Mouse (Mus musculus) heart, postnatal 4 days (tissue): Measurements from ENCODE around the gene Apbb1ip. TPM values are rescaled to one million over a fixed set of nuclear protein-coding genes. Genes with fewer than 3 reads are reported as not detected.

Experiments
- DNase-seq: peaks from one replicate; pipeline ENCODE4 v3.0.0; 2021
- total RNA-seq, 2 experiments: library from RNA; stranded (reverse); gene quantifications; 2 replicates each; pipeline ENCODE4 v1.2.3; 2021

The Apbb1ip gene
- total RNA-seq, 2 experiments from 2014 or later = 2.7 to 2.8 TPM

GRCm38 (mm10) chr2:22775681-22776080 lies 1.8 kb downstream of the Apbb1ip start:
- no peak for DNase-seq

GRCm38 (mm10) chr2:22776568-22777230 lies 2.8 kb downstream of the Apbb1ip start:
- no peak for DNase-seq

GRCm38 (mm10) chr2:22777757-22778156 lies 3.9 kb downstream of the Apbb1ip start:
- DNase-seq = no peak

- no peak for DNase-seq
Measured at GRCm38 (mm10) chr2:22780884-22781283, 7.0 kb downstream of the Apbb1ip start.

- DNase-seq = no peak
Measured at GRCm38 (mm10) chr2:22781387-22782009, 7.6 kb downstream of the Apbb1ip start.

GRCm38 (mm10) chr2:22782057-22782456 lies 8.2 kb downstream of the Apbb1ip start:
- no peak for DNase-seq

- no peak for DNase-seq
Measured at GRCm38 (mm10) chr2:22783137-22783638, 9.3 kb downstream of the Apbb1ip start.

- no peak for DNase-seq
Measured at GRCm38 (mm10) chr2:22784186-22784585, 10.3 kb downstream of the Apbb1ip start.

- no peak for DNase-seq
Measured at GRCm38 (mm10) chr2:22784771-22785170, 10.9 kb downstream of the Apbb1ip start.

- no peak for DNase-seq
Measured at GRCm38 (mm10) chr2:22788658-22789057, 14.8 kb downstream of the Apbb1ip start.

GRCm38 (mm10) chr2:22789576-22789975 lies 15.7 kb downstream of the Apbb1ip start:
- DNase-seq = no peak

GRCm38 (mm10) chr2:22790435-22790834 lies 16.5 kb downstream of the Apbb1ip start:
- no peak for DNase-seq

- no peak for DNase-seq
Measured at GRCm38 (mm10) chr2:22795087-22795486, 21.2 kb downstream of the Apbb1ip start.

- no peak for DNase-seq
Measured at GRCm38 (mm10) chr2:22796487-22796886, 22.6 kb downstream of the Apbb1ip start.

GRCm38 (mm10) chr2:22799430-22800041 lies 25.6 kb downstream of the Apbb1ip start:
- DNase-seq = no peak

- DNase-seq = no peak
Measured at GRCm38 (mm10) chr2:22805589-22805988, 31.7 kb downstream of the Apbb1ip start.

- DNase-seq = no peak
Measured at GRCm38 (mm10) chr2:22806576-22806975, 32.7 kb downstream of the Apbb1ip start.

GRCm38 (mm10) chr2:22807312-22807711 lies 33.4 kb downstream of the Apbb1ip start:
- DNase-seq = no peak

GRCm38 (mm10) chr2:22810851-22811250 lies 37.0 kb downstream of the Apbb1ip start:
- DNase-seq = no peak

- no peak for DNase-seq
Measured at GRCm38 (mm10) chr2:22811466-22811865, 37.6 kb downstream of the Apbb1ip start.

- DNase-seq = no peak
Measured at GRCm38 (mm10) chr2:22813921-22814320, 40.0 kb downstream of the Apbb1ip start.

- DNase-seq = no peak
Measured at GRCm38 (mm10) chr2:22815674-22816073, 41.8 kb downstream of the Apbb1ip start.

- DNase-seq = no peak
Measured at GRCm38 (mm10) chr2:22816231-22816630, 42.3 kb downstream of the Apbb1ip start.

GRCm38 (mm10) chr2:22822293-22822692 lies 48.4 kb downstream of the Apbb1ip start:
- DNase-seq = no peak
